Mouse (Mus musculus) cerebellum, adult 9-11 months (tissue): ENCODE measurements around the gene Stk32c.
A peak's percentile ranks its signal among the peaks of the same experiment; 100 is the strongest.

ENCODE experiments used
- DNase-seq: peaks from one replicate; pipeline ENCODE4 v3.0.0; 2022

The Stk32c gene

DNA sequence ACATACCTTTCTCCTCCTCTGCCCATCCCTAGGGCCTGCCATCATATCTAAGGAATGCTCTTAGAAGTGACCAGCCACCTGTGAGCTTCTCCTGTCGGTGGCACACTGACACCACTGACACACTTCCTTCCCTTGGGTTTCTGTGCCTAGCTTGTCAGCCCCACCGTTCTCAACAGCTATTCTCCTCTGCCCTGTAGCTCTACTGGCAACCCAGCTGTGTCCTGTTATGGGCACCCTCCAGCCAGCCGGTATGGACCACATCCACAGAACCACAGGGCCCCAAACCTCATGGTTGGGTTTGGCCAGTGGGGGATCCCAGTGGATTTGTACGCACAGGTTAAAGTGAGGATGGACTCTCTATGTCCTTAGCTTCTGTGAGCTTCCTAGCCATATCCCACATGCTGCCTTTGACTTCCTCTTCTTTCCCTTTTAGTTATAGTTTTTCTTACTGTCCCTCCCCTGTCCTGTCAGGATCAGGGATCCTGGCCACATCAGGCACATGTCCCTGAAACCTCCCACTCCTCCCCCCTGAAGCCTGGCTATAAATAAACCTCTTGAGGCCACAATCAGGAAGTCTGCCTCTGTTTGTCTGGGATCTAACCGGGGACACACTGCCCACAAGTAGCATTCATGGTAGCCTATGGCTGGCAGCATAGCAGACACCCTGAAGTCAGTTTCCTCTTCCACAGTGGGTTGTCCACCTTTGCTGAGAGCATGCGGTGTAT lies 15.5 kb upstream of the Stk32c start:
- DNase-seq: no peak

DNA sequence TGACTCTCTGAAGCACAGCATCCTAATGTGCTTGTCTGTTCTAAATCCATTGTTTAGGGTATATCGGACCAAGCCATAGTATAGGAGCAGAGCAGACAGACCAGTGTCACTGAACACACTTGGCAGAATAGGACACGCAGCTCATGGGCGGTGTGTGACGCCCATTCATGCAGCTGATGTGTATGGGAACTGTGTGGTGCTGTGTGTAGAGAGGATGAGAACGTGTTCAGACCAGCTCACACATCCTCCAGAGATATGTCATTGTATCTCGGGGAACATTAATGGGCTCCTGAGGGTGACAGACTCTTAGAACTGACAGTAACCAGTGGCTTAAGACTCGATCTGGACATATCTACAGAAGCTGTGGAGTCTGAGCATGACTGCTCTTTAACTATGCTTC lies 13.3 kb upstream of the Stk32c start:
- no peak for DNase-seq

DNA sequence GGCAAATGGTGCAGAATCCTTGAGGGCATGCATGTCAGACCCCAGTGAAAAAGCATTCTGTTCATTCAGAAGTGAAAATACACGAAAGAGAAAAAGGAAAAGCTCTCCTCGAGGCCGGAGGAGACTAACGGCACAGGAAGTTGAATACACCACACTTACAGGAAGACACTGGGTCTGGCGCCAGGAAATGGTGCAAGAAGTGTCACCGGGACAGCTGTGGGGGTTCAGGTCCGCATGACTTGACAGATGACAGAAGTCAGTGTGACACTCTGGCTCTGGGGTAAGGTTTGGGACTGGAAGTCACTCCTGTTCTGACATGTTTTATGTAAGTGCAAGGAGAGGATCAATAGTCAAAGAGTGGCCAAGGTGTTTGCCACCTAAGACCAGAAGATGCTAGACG lies 11.6 kb upstream of the Stk32c start:
- no peak for DNase-seq

DNA sequence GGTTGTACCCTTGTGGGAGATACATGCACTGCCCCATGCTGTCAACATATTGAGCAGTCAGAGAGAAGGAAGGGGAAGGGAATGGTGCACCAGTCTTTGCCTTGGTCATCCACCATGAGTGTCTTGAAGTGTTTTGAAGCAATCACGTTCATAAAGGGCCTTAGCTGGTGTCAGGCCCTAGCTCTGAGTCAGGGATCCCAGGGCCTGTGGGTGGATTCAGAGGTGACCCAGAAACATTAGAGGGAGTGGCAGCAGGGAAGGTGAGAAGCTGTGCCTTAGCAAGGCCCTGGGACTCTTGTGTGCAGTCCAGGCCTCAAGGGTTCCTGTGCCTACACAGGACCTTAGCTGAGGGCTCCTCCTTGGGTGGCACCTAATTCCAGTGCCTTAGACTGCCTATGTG lies 11.0 kb upstream of the Stk32c start:
- DNase-seq: no peak

DNA sequence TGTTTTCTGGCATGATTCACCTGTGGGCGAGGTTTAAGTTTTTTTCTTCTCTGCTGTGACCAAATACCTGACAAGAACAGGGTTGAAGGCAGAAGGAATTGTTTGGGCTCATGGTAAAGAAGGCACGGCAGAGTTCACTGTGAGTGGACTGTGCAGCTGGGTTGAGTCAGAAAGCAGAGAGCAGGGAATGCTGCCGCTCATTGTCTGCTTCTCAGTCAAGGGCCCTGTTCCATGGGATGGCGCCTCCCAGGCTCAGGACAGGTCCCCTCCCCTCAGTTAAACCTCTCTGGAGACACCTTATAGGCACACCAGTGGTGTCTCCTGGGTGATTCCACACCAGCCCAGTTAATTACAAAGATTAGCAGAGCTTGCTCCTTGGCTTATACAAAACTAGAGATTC lies 9.2 kb upstream of the Stk32c start:
- DNase-seq: no peak

DNA sequence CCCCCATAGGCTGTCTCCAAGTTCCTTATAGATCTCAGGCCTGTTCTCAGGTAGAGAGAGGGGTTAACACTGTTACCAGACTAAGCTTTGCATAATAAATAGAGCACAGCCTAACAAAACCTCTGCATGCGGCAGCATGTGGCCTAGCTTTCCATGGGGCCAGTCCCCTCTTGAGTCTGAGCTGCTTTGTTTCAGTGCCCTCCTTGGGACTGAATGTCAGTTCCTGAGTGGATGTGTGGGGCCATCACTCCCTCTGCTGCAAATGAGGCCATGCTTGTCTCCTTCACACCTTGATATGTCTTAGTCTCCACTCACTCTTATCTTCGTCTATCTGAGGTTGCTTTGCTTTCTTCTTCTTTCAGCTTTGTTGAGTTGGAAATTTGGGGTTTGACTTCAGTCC lies 8.7 kb upstream of the Stk32c start:
- DNase-seq: no peak

DNA sequence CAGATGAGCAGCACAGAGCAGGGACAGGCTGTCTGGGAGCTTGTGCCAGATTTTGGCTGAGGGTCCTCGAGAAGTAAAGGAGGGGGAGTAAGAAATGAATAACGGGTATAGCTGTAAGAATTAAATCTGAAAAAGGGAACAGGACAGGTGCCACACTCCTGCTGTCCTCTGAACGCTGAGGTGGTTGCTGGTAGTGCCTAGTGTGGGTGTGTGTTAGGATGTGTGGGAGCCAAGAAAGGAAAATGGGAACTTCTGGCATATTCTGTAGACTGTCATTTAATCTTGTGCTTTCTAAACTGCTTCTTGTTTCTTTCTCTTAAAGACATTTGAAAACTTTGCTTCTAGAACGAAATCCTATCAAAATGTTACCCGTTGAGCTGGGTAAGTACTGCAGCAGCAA lies 8.0 kb upstream of the Stk32c start:
- DNase-seq: no peak

DNA sequence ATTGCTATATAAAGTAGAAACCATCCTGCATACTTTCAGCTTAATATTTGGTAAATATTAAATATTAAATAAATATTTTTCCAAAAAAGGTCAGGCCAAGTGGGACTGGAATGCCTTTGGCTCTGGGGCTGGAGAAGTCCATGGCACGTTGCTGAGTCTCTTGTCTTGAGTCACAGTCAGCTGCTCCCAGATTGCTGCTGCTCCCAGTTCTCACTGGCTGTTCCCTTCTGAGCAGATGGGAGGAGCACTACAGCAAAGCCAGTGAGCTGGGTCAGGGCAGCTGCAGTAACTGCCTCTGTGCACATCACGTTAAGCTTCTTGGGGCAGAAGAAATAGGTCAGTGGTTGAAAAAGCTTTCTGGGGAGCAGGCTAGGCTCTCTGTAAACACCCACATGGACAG lies 7.2 kb upstream of the Stk32c start:
- DNase-seq: no peak

DNA sequence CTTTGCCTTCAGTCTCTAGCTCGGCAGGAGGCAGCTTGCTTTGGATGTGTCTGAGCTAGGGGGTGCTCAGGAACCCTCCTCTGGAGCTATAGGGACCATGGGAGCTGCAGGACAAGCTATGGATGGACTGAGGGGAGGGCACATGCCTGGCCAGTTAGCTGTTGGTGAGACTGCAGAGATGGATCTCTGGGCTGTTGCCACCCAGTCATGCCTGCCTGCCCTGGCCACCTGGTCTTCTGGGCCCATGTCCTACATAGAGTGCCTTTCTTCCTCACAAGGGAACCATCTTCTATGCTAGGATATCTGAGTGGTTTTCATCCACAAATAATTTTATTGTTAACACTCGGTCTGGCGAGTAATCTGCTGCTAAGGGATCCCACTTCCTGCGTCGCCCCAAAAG lies 6.4 kb upstream of the Stk32c start:
- no peak for DNase-seq

DNA sequence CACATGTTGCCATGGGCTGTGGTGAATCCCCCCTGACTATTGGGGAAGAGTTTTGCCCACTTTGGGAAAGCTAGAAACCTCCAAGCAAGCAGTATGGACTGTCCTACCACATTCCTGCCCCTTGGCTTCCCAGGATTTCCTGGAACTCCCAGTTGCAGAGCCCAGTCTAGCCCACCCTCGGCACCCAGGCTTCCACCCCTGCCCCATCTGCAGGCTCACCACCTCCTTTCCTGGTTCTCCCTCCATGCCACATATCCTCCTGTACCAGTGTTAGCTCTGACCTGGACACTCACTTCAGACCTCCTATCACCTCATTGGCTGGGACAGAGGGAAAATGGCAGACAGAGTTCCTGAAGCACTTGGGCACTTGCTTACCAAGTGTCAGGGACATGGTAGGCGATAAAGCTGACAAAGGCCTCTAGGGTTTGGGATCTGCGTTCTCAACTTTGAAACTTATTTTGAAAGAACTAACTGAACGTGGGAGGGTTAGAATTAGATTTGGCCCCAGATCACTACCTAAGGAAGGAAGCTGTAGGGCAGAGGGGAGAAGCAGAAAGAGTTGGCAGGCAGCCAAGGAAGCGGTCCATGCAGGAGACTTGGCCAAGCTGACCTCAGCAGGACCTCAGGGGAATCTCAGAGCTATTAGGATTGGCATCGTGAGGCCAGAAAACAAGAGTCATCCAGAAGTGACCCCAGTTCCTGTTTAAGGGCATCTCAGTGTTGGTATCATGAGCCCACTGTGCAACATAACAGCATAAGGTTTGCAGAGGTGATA lies 5.7 kb upstream of the Stk32c start:
- DNase-seq: peak; percentile 45

DNA sequence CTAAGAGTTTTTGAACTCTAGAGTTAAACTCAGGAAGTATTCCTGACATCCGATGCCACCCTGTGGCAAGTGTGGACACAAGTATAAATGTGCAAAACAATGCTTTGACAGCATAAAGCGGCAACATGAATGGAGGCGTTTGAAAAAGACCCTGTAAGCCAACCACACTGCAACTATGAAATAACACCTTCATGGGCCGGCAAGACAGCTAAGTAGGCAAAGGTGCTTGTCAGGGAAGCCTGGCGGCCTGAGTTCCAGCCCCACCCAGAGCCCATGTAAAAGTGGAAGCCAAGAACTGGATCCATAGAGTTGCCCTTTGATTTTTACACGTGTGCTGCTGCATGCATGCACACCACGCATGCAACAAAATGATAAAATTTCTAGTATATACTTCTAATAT lies 3.9 kb upstream of the Stk32c start:
- DNase-seq: no peak

DNA sequence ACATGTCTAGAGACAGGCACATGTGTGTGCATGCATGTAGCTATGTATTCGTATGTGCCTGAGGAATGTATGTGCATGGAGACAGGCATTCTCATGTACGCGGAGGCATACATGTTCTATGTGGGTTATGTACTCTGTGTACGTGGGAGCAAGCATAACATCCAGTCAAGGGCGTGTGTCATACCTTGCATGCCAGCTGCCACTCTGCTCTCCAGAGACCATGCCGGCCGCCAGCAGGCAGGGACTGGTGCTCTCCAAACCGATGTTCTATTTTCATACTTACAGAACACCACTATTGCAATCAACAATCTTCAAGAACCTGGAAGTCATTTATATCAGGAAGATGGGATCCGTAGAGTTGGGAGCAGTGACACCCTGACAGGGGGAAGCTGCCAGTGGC lies 3.4 kb upstream of the Stk32c start:
- DNase-seq: no peak

DNA sequence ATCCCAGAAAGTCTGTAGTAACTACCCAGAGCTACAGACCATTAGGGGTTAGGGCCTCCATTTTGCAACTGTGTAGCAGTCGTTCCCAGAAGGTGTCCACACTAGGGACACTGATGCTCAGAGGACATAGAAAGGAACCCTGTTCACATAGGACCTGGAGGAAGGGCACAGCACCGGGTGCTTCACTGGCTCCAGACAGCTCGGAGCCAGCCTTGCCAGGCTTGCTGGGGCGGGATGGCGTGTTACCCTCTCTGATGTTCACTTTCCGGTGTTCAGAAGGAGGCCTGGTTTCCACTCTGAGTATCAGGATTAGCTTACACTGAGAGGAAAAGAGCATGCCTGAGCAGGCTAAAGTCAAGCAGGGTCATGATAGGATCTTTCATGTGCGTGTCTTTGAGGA lies 2.8 kb upstream of the Stk32c start:
- DNase-seq: no peak

DNA sequence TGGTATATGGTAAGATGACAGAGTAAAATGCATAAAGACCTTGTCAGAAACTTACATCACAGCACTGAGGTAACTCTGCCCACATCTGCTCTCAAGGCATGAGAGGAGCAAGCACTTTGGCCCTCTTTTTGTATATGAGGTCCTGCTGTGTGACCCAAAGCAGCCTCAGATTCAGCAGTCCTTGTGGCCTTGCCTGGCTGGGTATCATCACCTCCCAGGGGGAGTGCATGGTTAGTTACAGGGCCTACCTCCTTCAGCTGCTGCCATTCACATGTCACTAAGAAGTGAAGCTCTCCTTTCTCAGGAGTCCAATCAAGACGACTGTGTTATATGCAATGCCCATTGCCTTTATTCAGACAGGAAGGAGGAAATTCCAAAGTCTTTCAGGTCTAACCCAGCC lies 2.4 kb upstream of the Stk32c start:
- DNase-seq: no peak

DNA sequence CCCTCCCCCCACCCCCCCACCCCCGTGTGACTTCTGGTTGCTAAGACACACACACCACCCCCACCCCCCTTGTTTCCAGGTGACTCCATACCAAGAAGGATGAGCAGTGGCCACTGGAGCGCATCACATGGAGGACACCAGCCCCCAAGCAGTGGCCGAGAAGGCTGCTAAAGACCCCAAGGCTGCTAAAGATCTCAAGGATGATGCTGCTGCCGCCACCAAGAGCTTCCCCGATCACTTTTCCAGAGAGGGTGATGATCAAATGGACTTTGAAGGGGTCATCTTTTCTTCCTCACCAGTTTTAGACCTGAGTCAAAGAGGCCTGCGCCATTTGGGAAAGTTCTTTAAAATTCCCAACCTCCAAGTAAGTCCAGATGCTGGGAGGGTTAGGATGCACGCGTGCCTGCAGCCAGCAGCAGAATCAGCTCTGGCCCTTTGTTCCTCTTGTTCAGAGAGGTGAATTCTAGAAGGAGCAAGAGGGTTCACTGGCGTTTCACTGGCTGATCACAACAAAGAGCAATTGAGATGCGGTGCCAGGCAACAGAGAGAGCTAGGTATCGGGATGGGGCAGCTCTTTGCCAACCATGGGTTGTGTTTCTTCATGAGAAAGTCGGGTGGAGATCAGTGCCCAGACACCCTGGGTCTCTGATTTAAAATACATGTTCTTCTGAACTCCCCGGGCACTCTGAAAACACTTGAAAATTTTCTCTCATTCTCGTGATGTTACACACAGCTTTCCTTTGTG lies 1.7 kb upstream of the Stk32c start:
- no peak for DNase-seq

DNA sequence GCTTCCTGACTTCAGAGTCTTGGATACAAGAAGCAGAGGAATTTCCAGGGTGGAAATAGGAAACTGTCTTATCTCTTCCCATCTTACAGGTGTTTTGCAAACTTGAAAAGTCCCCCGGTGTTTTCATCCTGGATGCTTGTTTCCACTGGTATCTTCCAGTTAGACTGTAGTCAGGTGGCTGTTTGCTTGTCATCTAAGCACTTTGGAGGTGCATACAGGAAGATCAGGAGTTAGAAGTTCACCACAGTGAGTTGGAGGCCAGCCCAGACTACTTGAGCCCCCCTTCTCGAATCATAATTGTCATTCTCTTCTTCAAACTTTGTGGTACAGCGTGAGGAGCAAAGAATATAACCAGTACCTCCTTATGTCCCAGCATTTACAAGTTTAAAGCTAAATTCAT lies 1.1 kb upstream of the Stk32c start:
- peak; percentile 43 for DNase-seq

DNA sequence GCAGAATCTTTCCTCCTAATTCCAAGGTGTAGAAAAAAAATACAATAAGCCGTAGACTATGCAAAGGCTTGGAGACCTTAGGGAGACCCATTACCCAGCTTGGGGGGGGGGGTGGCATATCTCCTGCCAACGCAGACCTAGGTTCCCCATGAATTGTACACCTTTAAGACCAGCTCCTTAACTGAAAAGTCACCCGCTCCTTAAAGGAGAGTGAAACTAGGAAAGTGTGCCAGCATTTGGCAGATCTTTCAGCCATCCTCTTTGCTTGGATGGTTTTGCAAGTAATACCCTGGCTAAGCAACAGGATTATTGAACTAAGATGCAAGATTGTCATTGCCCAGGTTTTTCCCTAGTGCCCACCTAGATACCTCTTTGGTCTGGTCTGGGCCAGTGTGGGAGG lies 644 bp upstream of the Stk32c start:
- DNase-seq: peak; percentile 52

DNA sequence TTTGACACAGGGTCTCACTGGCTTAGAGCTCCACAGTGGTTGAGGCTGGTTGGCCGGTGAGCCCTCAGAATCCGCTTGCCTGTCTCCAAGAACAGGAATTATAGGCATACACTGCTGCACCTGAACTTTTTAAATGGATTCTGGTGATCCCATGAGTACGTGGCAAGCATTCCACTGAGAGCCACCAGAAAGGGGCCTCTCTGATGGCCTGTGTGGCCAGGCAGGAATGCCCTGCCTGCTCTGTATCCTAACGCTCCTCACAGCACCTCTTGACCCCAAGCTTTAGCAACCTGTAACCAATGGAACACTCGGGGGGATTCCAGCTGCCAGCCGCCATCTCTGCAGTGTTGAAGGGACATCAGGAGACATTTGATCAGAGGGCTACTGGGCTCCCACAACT lies 1.3 kb downstream of the Stk32c start:
- DNase-seq: peak; percentile 41

DNA sequence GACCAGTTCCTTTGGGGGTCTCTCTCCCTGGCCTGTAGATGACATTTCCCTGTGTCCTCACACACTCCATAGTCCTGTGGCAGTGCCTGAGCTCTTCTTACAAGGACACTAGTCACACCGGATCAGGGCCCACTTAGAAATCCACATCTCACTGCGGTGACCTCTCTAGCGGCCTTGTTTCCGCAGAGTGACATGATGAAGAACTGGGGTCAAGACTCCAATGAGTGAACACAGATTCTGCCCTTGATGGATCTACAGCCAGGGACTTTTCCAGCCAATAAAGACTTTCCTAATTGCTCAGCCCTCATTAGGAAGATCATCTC lies 4.4 kb downstream of the Stk32c start:
- DNase-seq: no peak

DNA sequence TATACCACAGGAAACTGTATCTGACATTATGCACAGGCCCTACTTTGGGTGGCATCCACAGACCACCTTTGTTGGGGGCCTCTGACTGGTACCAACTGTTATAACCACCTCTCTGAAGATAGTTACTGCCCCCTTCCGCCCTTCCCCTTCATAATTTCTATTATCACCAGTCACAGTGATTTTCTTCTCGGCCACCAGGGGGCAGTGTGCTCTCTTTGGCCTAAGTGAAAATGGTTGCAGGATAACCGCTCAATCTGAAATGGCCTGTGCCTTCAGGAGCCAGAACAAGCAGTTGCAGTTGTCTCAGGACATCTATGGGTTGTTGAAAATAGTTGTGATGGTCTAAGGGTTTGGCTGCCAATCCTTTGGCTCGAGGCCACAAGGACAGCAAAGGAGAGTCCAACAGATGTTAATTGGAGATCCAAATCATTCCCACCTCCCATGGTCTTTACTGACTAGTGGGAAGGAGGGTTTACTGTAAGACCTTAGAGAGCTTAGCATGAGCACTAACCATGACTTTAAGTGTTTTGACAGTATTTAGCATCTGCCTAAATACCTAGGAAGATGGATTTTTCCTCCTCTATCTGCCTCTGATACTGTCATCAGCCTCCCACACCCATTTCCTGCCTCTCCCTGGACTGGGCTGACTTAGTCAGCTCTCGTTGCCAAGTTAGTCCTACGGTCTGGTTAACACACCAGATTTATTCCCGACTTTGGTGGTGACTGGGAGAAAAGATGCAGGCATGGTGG lies 4.9 kb downstream of the Stk32c start:
- DNase-seq: peak; percentile 44

DNA sequence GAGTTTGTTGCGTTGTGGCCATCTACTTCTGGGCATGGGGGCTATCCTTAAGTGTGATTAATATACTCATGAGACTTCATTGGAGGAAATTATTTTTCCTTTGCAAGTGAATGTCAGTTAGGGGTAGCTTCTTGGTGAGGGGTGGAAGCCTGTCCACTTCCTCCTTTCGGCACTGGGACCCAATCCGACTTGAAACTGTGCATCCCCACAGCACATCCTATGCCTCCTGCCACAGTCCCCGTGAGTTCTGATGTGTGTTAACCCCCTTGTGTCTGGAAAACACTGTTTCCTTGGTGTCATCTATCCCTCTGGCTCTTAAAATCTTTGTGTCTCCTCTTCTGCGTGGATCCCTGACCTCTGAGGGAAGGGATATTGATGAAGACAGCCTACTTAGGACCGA lies 11.9 kb downstream of the Stk32c start:
- no peak for DNase-seq

DNA sequence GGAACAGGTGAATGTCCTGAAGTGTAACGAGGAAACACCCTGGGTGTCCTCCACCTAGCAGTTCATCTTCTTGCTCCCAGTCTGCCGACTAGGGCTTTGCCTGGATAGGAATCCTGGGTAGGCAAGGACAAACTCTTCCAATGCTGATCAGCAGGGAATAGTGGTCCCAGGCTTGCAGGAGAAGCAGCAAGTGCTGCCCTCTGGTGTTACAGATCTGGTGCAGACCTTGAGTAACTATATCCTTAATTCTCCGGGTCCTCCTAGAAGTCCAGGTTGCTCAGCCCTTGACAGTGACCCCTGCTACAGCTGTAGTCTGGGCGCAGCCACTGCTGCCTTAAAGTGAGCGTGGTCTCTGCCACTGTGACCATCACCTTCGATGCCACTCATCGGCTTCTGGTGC lies 13.0 kb downstream of the Stk32c start:
- DNase-seq: peak; percentile 65

DNA sequence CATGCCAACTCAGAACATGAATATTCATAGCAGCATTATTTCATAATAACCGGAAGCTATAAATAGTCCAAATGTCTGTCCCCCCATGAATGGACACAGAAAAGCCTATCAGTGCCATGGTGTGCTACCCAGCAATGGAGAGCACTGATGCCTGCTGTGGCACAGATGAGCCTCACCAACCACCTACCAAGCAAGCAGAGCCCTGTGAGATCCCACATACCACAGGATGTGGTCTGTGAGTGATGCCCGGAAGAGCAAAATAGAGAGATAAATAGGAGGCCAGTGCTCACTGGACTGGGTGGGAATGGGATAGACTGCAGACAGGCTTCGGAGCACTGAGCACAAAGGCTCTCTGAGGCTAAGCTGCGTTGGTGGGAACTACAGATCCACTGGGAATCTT lies 16.1 kb downstream of the Stk32c start:
- DNase-seq: no peak

DNA sequence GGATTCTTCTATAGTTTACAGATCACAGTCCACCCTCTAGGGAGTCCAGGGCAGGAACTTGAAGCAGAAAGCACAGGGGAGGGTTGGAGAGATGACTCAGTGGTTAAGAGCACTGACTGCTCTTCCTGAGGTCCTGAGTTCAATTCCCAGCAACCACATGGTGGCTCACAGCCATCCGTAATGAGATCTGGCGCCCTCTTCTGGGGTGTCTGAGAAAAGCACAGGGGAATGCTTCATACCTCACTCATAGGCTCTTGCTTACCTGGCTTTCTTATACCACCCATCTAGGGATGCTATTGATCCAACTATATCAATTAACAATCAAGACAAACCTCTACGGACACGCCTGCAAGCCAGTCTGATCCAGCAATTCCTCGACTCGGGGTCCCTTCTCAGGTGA lies 21.5 kb downstream of the Stk32c start:
- no peak for DNase-seq
